Mouse (Mus musculus) intestine, postnatal 0 days (tissue): ENCODE results near the gene Spcs2. TPM values are rescaled to one million over a fixed set of nuclear protein-coding genes. Genes with fewer than 3 reads are reported as not detected.
"Not testable (repeated sequence)": the region's sequence is repeated elsewhere in the genome, so short reads cannot be mapped to it uniquely, and the experiment has no call there.

Experiments
- ATAC-seq: fragments of 200-750 bp; cut with Nextera tagmentation; 2 replicates; pipeline ENCODE4 v1.8.0; 2017; ENCODE audit warnings: mild to moderate bottlenecking, moderate TSS enrichment, moderate library complexity
- H3K27ac ChIP-seq: fragments of 300-500 bp; sonication (generic); 2 replicates; pipeline ENCODE4 v1.5.1; 2014; ENCODE audit warnings: mild to moderate bottlenecking, low read depth, low read length, moderate library complexity
- H3K27me3 ChIP-seq: fragments of 300-500 bp; sonication (generic); replicated peaks from 2 replicates; pipeline ENCODE4 v1.6.1; 2014; ENCODE audit warnings: low read length, mixed read lengths; ENCODE audit not compliant: control insufficient read depth, insufficient read depth
- H3K36me3 ChIP-seq: fragments of 300-500 bp; sonication (generic); 2 replicates; pipeline ENCODE4 v1.6.1; 2014; ENCODE audit warnings: mild to moderate bottlenecking, moderate library complexity; ENCODE audit not compliant: control insufficient read depth, insufficient read depth
- H3K4me1 ChIP-seq: fragments of 300-500 bp; sonication (generic); replicated peaks from 2 replicates; pipeline ENCODE4 v1.6.1; 2014; ENCODE audit warnings: antibody characterized with exemption, low read length, mixed read lengths; ENCODE audit not compliant: control insufficient read depth, insufficient read depth
- H3K4me2 ChIP-seq: fragments of 300-500 bp; sonication (generic); replicated peaks from 2 replicates; pipeline ENCODE4 v1.6.1; 2014; ENCODE audit warnings: low read depth, mild to moderate bottlenecking, moderate library complexity
- H3K4me3 ChIP-seq: fragments of 300-500 bp; sonication (generic); 2 replicates; pipeline ENCODE4 v1.5.1; 2014; ENCODE audit warnings: low read depth, low read length
- H3K9ac ChIP-seq: fragments of 300-500 bp; sonication (generic); 2 replicates; pipeline ENCODE4 v1.6.1; 2014; ENCODE audit warnings: mild to moderate bottlenecking, low read depth, low read length
- H3K9me3 ChIP-seq: fragments of 300-500 bp; sonication (generic); 2 replicates; pipeline ENCODE4 v1.6.1; 2016; ENCODE audit warnings: mixed run types; ENCODE audit not compliant: control insufficient read depth
- CTCF ChIP-seq: sonication (generic); IDR thresholded peaks from 2 replicates; pipeline ENCODE4 v1.5.1; 2016; ENCODE audit warnings: low read depth, mild to moderate bottlenecking, control low read depth, antibody characterized with exemption, moderate library complexity
- WGBS: fragments of 180-500 bp; shearing (Covaris S2); extraction: QIAGEN DNeasy Blood & Tissue Kit; methylation state at CpG from one replicate; pipeline ENCODE4 v1.1.7; 2014; 5-methylcytosine and 5-hydroxymethylcytosine counted together
- polyA plus RNA-seq: library from polyadenylated mRNA; unstranded; fragments of >200 nt; fragmentation: Nextera tagmentation; extraction: Ambion mirVana; gene quantifications from 2 replicates; pipeline ENCODE4 v1.2.1, GENCODE M21; 2015

Gene Spcs2
- polyA plus RNA-seq, 1 experiment from 2014 or later, result 238 TPM

- H3K9ac ChIP-seq, result no peak overlapping the region
- 90% methylated on average over 10 of the region's 10 CpGs for WGBS
- H3K27ac ChIP-seq, result no peak overlapping the region
- no peak for ATAC-seq
- no peaks in the 10 kb centered on the region for H3K27me3 ChIP-seq
- H3K4me2 ChIP-seq, result no peak overlapping the region
- no peaks in the 10 kb centered on the region for H3K36me3 ChIP-seq
- no peak for TF ChIP-seq CTCF
- H3K4me3 ChIP-seq, result no peak overlapping the region
- H3K9me3 ChIP-seq, result no peaks in the 10 kb centered on the region
- H3K4me1 ChIP-seq, result 0 out of 2 replicates have a peak, but pooled peaks cover 4% of the 10 kb centered on the region
Measured at GRCm38 (mm10) chr7:99823045-99823663, 40.1 kb downstream of the Spcs2 start.

GRCm38 (mm10) chr7:99822426-99822825 is 40.8 kb downstream of the Spcs2 start:
- 76% methylated on average over 5 of the region's 5 CpGs for WGBS
- no peak for TF ChIP-seq CTCF

GRCm38 (mm10) chr7:99821953-99822352 is 41.3 kb downstream of the Spcs2 start:
- no peak for ATAC-seq
- Histone ChIP-seq H3K27me3 (no peaks in the 10 kb centered on the region), H3K4me1 (0 out of 2 replicates have a peak, but pooled peaks cover 4% of the 10 kb centered on the region), H3K4me3 (no peak overlapping the region), H3K36me3 (no peaks in the 10 kb centered on the region), H3K9ac (no peak overlapping the region), H3K9me3 (no peaks in the 10 kb centered on the region), H3K4me2 (no peak overlapping the region), H3K27ac (no peak overlapping the region)
- WGBS, result 53% methylated on average over 2 of the region's 2 CpGs
- no peak for TF ChIP-seq CTCF

More at GRCm38 (mm10) chr7:99822426-99822825, 40.8 kb downstream of the Spcs2 start:
- no peaks in the 10 kb centered on the region for H3K9me3 ChIP-seq
- no peaks in the 10 kb centered on the region for H3K36me3 ChIP-seq
- ATAC-seq, result no peak
- H3K27ac ChIP-seq, result no peak overlapping the region
- H3K27me3 ChIP-seq, result no peaks in the 10 kb centered on the region
- H3K4me1 ChIP-seq, result 0 out of 2 replicates have a peak, but pooled peaks cover 4% of the 10 kb centered on the region
- no peak overlapping the region for H3K4me3 ChIP-seq
- no peak overlapping the region for H3K4me2 ChIP-seq
- no peak overlapping the region for H3K9ac ChIP-seq

GRCm38 (mm10) chr7:99818181-99818725 is 45.0 kb downstream of the Spcs2 start:
- H3K9me3 ChIP-seq, H3K4me3 ChIP-seq, ATAC-seq, H3K27ac ChIP-seq, H3K4me1 ChIP-seq, H3K27me3 ChIP-seq, H3K9ac ChIP-seq: not testable (repeated sequence)
- 35% methylated on average over 9 of the region's 9 CpGs for WGBS
- peaks cover 18% of the 10 kb centered on the region for H3K36me3 ChIP-seq
- 0 out of 2 replicates have a peak overlapping the region, but pooled peaks have one; percentile 24 for H3K4me2 ChIP-seq

- Histone ChIP-seq H3K4me2 (no peak overlapping the region), H3K36me3 (peaks cover 35% of the 10 kb centered on the region), H3K27ac (no peak overlapping the region), H3K4me1 (no peaks in the 10 kb centered on the region), H3K9ac (no peak overlapping the region), H3K4me3 (no peak overlapping the region), H3K9me3 (no peaks in the 10 kb centered on the region), H3K27me3 (no peaks in the 10 kb centered on the region)
- TF ChIP-seq CTCF, result peak; percentile 68
- ATAC-seq, result no peak
- 92% methylated on average over 11 of the region's 11 CpGs for WGBS
Measured at GRCm38 (mm10) chr7:99813394-99813793, 49.9 kb downstream of the Spcs2 start.

GRCm38 (mm10) chr7:99811661-99812060 is 51.6 kb downstream of the Spcs2 start:
- no peaks in the 10 kb centered on the region for H3K27me3 ChIP-seq
- H3K4me1 ChIP-seq, result no peaks in the 10 kb centered on the region
- WGBS, result 38% methylated on average over 4 of the region's 4 CpGs
- H3K9me3 ChIP-seq, result no peaks in the 10 kb centered on the region
- H3K27ac ChIP-seq, result no peak overlapping the region
- H3K4me3 ChIP-seq, result no peak overlapping the region
- peak; percentile 69 for ATAC-seq
- TF ChIP-seq CTCF, result no peak
- H3K36me3 ChIP-seq, result peaks cover 35% of the 10 kb centered on the region
- no peak overlapping the region for H3K9ac ChIP-seq
- no peak overlapping the region for H3K4me2 ChIP-seq
